Mouse (Mus musculus): Measurements from ENCODE around the gene B3galt4.
A peak's percentile ranks its signal among the peaks of the same experiment; 100 is the strongest.
"Not testable (repeated sequence)": the region's sequence is repeated elsewhere in the genome, so short reads cannot be mapped to it uniquely, and the experiment has no call there.

Gene B3galt4

DNA sequence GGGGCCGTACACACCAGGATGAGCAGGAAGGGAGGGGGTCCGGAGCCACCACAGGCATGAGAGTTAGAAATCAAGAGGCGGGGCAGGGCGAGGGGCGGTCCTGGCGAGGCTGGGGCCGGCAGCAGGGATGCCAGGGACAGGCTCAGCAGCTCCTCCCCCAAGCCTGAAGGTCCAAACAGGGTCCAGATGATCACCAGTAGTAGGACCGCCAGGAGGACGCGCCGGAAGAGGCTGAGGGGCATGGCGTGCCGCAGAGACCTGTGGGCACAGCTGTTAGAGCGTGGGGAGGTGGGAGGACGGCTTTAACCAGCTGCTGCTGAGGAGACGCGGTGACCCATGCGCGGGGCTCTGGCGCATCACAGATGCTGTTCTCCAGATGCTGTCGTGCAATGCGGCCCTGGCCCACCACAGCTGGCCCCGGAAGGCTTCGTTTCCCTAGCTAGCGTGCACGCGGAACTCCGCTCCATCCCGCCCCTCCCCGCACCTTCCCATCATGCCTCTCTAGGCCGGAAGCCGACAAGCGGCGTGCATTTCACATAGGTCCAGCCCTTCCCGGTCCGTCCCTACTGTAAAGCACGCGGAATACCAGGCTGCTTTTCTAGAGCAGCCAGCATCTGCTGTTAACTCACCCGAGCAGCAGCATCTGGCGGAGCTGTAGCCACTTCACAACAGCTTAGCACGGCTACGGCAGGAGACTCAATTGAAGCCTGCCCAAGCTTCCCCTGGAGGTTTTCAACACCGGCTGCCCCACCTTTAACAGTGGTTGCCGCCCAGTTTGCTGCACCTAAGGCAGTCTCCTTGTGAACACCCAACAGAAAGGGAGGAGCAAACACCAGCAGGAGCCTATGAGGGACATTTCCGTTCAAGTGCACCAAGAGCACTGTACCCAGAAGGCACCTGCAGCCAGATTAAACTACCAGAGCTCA lies at the start of gene B3galt4:
Gene B3galt4 (minus strand): TSS at position 468 of the 926 bp plus-strand sequence.
- DNase-seq: peak; percentile 90 to 94

- DNase-seq: not testable (repeated sequence)
Measured at GRCm38 (mm10) chr17:34000796-34001195, 49.5 kb upstream of the B3galt4 start.

GRCm38 (mm10) chr17:34000150-34000537 lies 48.9 kb upstream of the B3galt4 start, which contains the start of gene H2-K1:
Gene H2-K1 (minus strand): TSS chr17:34000347.
- DNase-seq: peak; percentile 89 to 93

- DNase-seq: peak; percentile 37 to 50
Measured at GRCm38 (mm10) chr17:33999341-34000149, 48.3 kb upstream of the B3galt4 start.

DNA sequence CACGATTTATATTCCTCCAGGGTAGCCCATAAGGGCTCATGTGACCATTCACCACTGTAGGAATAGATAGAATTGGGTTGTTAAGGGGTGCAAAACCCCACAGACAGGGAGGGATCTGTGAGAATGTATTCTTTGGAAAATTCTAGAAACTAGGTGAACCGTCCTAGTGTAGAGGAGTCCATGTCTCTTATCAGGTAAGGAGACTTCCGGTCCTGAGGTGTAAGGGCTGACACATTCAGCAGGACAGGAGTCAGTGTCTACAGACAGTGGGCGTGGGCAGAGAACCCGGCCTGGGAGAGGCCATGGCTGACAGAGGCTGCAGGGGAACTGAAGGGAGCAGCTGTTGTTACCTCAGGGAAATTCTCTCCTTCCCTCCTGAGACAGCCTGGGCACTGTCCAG lies 47.4 kb upstream of the B3galt4 start:
- DNase-seq: peak in 1 of 2 experiments; percentile 6

DNA sequence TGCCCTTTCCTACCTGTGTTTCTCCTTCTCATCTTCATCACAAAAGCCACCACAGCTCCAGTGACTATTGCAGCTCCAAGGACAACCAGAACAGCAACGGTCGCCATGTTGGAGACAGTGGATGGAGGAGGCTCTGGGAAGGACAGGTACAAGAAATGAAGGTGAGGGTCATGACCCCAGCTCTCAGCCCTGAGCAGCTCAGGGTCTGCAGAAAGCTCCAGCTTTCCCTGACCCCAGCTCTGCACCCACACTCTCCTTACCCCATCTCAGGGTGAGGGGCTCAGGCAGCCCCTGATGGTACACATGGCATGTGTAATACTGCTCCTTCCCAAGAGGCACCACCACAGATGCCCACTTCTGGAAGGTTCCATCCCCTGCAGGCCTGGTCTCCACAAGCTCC lies 45.7 kb upstream of the B3galt4 start:
- not testable (repeated sequence) for DNase-seq

DNA sequence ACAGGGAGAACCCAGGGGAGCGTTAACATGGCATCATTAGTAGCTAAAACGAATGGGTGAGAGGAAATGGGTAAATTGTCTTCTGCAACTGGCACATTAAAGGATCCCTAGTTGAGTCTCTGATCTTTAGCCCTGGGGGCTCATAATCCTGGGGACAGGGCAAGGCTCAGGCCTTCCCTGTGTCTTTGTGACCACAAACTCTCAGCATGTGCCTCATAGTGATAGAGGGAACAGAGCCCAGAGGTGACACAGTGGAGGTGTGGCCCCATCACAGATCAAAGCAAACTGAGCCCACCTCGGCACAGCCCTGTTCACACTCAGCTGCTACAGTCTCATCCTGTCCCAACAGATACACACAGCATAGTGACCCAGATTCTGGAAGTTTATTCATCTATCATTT lies 44.4 kb upstream of the B3galt4 start:
- DNase-seq: no peak

DNA sequence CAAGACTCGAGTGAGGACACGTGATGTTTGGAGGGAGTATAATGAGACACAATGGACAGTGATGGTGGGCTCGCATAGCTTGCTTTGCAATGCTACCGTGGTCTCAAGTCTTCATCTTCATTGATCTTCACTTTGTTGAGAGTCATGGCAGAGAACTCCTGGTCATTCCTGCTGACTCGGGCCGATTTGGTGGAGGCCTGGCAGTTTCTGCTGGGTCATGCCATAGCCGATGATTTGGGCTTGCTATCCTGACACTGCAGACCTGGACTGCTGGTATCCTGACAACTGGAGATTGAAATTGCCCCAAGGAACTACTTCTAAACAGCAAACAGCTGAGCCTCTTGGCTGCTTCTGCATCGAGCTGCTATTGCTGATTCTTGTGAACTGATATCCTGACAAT lies 43.7 kb upstream of the B3galt4 start:
- no peak for DNase-seq

DNA sequence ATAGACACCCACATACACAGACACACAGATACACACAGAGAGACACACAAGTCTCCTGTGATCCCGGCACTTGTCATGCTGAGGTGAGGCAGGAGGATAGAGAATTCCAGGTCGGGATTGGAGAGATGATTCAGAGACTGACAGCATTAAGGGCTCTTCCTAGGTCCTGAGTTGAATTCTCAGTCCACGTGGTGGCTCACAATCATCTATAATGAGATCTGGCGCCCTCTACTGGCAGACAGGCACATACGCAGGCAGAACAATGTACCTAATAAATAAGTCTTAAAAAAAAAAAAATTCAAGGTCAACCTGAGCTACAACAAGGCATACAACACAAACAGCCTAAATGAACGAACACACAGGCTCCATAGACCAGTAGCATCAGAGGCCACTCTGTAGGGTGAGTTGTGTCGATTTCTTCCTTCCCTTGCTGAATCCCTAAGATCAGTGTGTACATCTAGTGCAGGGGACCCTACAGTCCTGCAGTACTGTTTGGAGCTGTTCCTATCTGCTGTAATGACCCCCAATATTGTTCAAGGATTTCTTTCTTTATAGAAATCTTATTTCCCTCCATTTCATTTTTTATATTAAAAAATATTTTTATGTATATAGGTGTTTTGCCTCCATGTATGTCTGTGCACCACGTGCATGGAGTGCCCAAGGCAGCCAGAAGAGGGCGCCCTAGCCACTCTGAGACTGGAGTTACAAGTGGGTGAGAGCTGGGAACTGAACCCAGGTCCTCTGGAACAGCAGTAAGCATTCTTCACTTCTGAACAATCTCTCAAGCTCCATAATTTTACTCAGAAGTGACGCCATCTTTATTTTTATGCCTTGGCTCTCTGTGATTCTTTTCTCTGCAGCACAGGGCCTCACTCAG lies 40.7 kb upstream of the B3galt4 start:
- DNase-seq: peak; percentile 68 to 73

DNA sequence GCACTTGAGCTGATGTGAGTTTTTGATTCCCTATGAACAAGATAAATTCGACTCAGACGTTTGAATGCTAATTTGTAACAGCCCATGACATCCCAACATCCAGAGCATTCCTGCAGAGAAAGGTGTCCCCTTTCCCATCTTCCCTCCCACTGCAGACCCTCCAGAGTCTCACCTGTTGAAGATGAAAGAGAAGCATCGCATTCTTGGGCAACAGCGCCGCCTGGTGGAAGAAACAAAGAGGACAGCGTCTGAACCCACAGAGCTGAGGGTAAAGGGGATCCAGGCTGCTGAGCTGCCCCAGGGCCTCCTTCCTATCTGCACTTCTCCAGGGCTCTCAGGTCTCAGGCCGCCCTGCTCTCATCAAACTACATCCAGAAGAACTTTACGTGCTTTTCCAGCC lies 30.8 kb upstream of the B3galt4 start:
- peak; percentile 80 for DNase-seq

DNA sequence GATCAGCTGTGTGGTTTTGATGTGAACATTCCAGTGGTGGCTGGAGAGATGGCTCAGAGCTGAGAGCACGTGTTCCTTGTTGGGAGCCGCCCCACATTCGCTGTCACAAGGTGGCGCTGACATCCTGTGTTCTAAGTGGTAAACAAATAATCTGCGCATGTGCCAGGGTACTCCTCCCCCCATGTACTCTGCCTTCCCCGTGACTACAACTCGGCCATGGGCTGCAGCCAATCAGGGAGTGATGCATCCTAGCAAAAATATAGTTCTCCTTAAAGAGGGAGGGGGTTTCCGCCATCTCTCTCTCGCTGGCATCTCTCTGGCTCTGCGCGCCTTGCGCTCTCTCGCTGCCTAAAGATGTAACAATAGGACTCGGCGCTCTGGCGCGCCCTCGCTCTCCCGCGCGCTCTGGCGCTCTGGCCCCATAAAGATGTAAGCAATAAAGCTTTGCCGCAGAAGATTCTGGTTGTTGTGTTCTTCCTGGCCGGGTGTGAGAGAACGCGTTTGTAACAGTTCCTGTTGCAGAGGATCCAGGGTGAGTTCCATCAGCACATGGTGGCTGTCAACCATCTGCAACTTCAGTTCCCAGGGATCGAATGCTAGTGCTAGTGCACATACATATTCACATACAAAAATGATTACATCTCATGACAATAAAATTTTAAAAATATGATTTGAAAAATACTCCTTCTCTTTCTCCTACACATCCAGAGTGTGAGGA lies 30.1 kb upstream of the B3galt4 start:
- DNase-seq: peak; percentile 91 to 94

GRCm38 (mm10) chr17:33980181-33981035 lies 29.1 kb upstream of the B3galt4 start:
- no peak for DNase-seq

DNA sequence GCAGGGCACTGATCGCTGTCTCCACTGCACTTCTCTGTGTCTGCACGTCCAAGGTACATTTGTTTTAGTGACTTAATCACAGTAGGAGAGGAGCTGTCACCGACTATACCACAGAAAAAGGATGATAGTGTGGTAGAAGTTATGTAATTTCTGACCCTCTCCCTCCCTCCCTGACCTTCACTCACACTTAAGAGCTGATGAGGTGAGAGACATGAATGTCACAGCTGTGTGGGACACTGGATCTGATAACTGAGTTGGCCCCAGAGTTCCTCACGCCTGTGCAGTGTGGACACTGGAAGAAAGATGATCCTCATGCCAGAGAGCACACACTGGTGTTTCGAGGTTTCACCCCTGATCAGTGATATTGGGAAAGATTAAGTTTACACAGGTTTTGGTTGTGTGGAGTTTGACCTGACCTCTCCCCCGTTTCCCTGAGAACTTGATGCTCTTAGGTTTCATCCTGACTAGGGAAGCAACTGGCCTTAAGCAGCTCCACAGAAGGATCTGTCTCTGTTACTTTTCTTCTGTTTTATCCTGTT lies 28.3 kb upstream of the B3galt4 start:
- DNase-seq: no peak

GRCm38 (mm10) chr17:33978631-33979031 lies 27.3 kb upstream of the B3galt4 start:
- peak; percentile 73 to 87 for DNase-seq

GRCm38 (mm10) chr17:33977861-33978557 lies 26.7 kb upstream of the B3galt4 start:
- no peak for DNase-seq

GRCm38 (mm10) chr17:33973572-33973971 lies 22.3 kb upstream of the B3galt4 start:
- no peak for DNase-seq

- DNase-seq: peak; percentile 79 to 83
Measured at GRCm38 (mm10) chr17:33972691-33973090, 21.4 kb upstream of the B3galt4 start.

DNA sequence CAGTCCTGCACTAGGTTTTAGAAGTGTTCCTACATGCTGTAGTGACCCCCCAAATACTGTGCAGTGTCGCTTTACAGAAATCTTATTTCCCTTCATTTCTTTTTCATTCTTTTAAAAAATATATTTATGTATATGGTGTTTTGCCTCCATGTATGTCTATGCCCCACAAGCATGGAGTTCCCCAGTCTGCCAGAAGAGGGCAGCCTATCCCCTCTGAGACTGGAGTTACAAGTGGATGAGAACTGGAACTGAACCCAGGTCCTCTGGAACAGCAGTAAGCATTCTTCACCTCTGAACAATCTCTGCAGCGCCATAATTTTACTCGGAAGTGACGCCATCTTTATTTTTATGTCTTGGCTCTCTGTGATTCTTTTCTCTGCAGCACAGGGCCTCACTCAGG lies 18.1 kb upstream of the B3galt4 start:
- DNase-seq: no peak

GRCm38 (mm10) chr17:33968927-33969326 lies 17.6 kb upstream of the B3galt4 start:
- DNase-seq: no peak

- peak; percentile 86 to 89 for DNase-seq
Measured at GRCm38 (mm10) chr17:33968489-33968888, 17.2 kb upstream of the B3galt4 start.
